Mouse (Mus musculus) bone marrow macrophage, adult 2 months (primary cell): ENCODE measurements at regions not wholly inside any gene's neighbourhood (a gene's known extent, or its start where the extent isn't known, plus 50 kb on each side); places are given as distances from the start of the nearest gene placed in this dataset.

Experiments
- CTCF ChIP-seq: IDR thresholded peaks from 2 replicates; pipeline ENCODE4 v1.5.1; 2012; ENCODE audit warnings: low read depth, mild to moderate bottlenecking, low read length, moderate library complexity
- POLR2A ChIP-seq: IDR thresholded peaks from 2 replicates; pipeline ENCODE4 v1.6.1; 2012; ENCODE audit warnings: mild to moderate bottlenecking, low read depth, low read length, borderline replicate concordance

GRCm38 (mm10) chr4:71369276-71369675 is 388.5 kb downstream of the Gm11232 start:
- no peak for TF ChIP-seq POLR2A
- TF ChIP-seq CTCF, result no peak
